Mouse (Mus musculus) forebrain, embryonic 13.5 days (tissue): ENCODE measurements around the gene Tshz2. TPM values are rescaled to one million over a fixed set of nuclear protein-coding genes. Genes with fewer than 3 reads are reported as not detected.
"Not testable (repeated sequence)": the region's sequence is repeated elsewhere in the genome, so short reads cannot be mapped to it uniquely, and the experiment has no call there.

Source experiments
- ATAC-seq: fragments of 200-750 bp; cut with Nextera tagmentation; 2 replicates; pipeline ENCODE4 v1.8.0; 2017
- H3K27ac ChIP-seq: fragments of 300-500 bp; sonication (generic); 2 replicates; pipeline ENCODE4 v1.5.1; 2015; ENCODE audit warnings: inconsistent platforms, mild to moderate bottlenecking, moderate library complexity
- H3K27me3 ChIP-seq: fragments of 300-500 bp; sonication (generic); 2 replicates; pipeline ENCODE4 v1.6.1; 2015; ENCODE audit warnings: mild to moderate bottlenecking, inconsistent platforms
- H3K36me3 ChIP-seq: fragments of 300-500 bp; sonication (generic); 2 replicates; pipeline ENCODE4 v1.6.1; 2015; ENCODE audit warnings: mild to moderate bottlenecking, inconsistent platforms; ENCODE audit not compliant: poor library complexity, severe bottlenecking
- H3K4me1 ChIP-seq: fragments of 300-500 bp; sonication (generic); 2 replicates; pipeline ENCODE4 v1.6.1; 2015; ENCODE audit warnings: inconsistent platforms
- H3K4me2 ChIP-seq: fragments of 300-500 bp; sonication (generic); 2 replicates; pipeline ENCODE4 v1.6.1; 2015; ENCODE audit warnings: inconsistent platforms, mild to moderate bottlenecking, moderate library complexity
- H3K4me3 ChIP-seq: fragments of 300-500 bp; sonication (generic); 2 replicates; pipeline ENCODE4 v1.5.1; 2015; ENCODE audit warnings: mild to moderate bottlenecking, inconsistent platforms
- H3K9ac ChIP-seq: fragments of 300-500 bp; sonication (generic); 2 replicates; pipeline ENCODE4 v1.6.1; 2015; ENCODE audit warnings: mild to moderate bottlenecking, inconsistent platforms
- H3K9me3 ChIP-seq: fragments of 300-500 bp; sonication (generic); replicated peaks from 2 replicates; pipeline ENCODE4 v1.6.1; 2016; ENCODE audit warnings: inconsistent platforms
- WGBS: fragments of 180-500 bp; shearing (Covaris S2); methylation state at CpG from one replicate; pipeline ENCODE4 v1.1.7; 2015; 5-methylcytosine and 5-hydroxymethylcytosine counted together
- polyA plus RNA-seq: library from polyadenylated mRNA; unstranded; fragments of >200 nt; fragmentation: Nextera tagmentation; extraction: Ambion mirVana; gene quantifications from 2 replicates; pipeline ENCODE4 v1.2.1, GENCODE M21; 2015

The Tshz2 gene
- polyA plus RNA-seq, 1 experiment from 2014 or later: 8.7 TPM

- no peak for ATAC-seq
Observed at GRCm38 (mm10) chr2:169775078-169775477, 142.3 kb downstream of the Tshz2 start.

GRCm38 (mm10) chr2:169777242-169777641 is 144.4 kb downstream of the Tshz2 start:
- Histone ChIP-seq H3K4me2 (no peak overlapping the region), H3K9ac (no peak overlapping the region), H3K27me3 (peaks cover 9% of the 10 kb centered on the region; the same call in 1 of the 2 replicates), H3K4me1 (no peaks in the 10 kb centered on the region), H3K36me3 (no peaks in the 10 kb centered on the region), H3K27ac (no peak overlapping the region), H3K4me3 (no peak overlapping the region), H3K9me3 (no peaks in the 10 kb centered on the region)
- WGBS: 66% methylated on average over 4 of the region's 4 CpGs
- ATAC-seq: no peak

More at GRCm38 (mm10) chr2:169775078-169775477, 142.3 kb downstream of the Tshz2 start:
- Histone ChIP-seq H3K4me2 (no peak overlapping the region), H3K27me3 (peaks cover 3% of the 10 kb centered on the region; the same call in 1 of the 2 replicates), H3K36me3 (no peaks in the 10 kb centered on the region), H3K4me1 (no peaks in the 10 kb centered on the region), H3K27ac (no peak overlapping the region), H3K4me3 (no peak overlapping the region), H3K9ac (no peak overlapping the region), H3K9me3 (no peaks in the 10 kb centered on the region)
- 50% methylated on average over 4 of the region's 4 CpGs for WGBS

GRCm38 (mm10) chr2:169777764-169778163 is 145.0 kb downstream of the Tshz2 start:
- Histone ChIP-seq H3K9me3 (no peaks in the 10 kb centered on the region), H3K27ac (no peak overlapping the region), H3K4me1 (no peaks in the 10 kb centered on the region), H3K4me3 (no peak overlapping the region), H3K36me3 (no peaks in the 10 kb centered on the region), H3K27me3 (peaks cover 9% of the 10 kb centered on the region; the same call in 1 of the 2 replicates), H3K4me2 (no peak overlapping the region), H3K9ac (no peak overlapping the region)
- no peak for ATAC-seq
- WGBS: 79% methylated on average over 2 of the region's 2 CpGs

GRCm38 (mm10) chr2:169778740-169779345 is 146.0 kb downstream of the Tshz2 start:
- no peaks in the 10 kb centered on the region for H3K9me3 ChIP-seq
- no peak overlapping the region for H3K27ac ChIP-seq
- no peak overlapping the region for H3K4me2 ChIP-seq
- H3K27me3 ChIP-seq: peaks cover 9% of the 10 kb centered on the region; the same call in 1 of the 2 replicates
- no peak for ATAC-seq
- H3K4me1 ChIP-seq: no peaks in the 10 kb centered on the region
- H3K4me3 ChIP-seq: no peak overlapping the region
- no peak overlapping the region for H3K9ac ChIP-seq
- H3K36me3 ChIP-seq: no peaks in the 10 kb centered on the region
- 90% methylated on average over 6 of the region's 6 CpGs for WGBS

- not testable (repeated sequence) for H3K36me3 ChIP-seq, H3K4me3 ChIP-seq, H3K27me3 ChIP-seq, H3K27ac ChIP-seq, H3K4me2 ChIP-seq, ATAC-seq, H3K9ac ChIP-seq, H3K4me1 ChIP-seq, H3K9me3 ChIP-seq
Observed at GRCm38 (mm10) chr2:169781671-169782070, 148.9 kb downstream of the Tshz2 start.

- no peak overlapping the region for H3K4me3 ChIP-seq
- ATAC-seq: no peak
- H3K4me2 ChIP-seq: no peak overlapping the region
- no peak overlapping the region for H3K27ac ChIP-seq
- H3K27me3 ChIP-seq: peaks cover 9% of the 10 kb centered on the region; the same call in 1 of the 2 replicates
- no peaks in the 10 kb centered on the region for H3K9me3 ChIP-seq
- H3K9ac ChIP-seq: no peak overlapping the region
- WGBS: 83% methylated on average over 26 of the region's 26 CpGs
- H3K4me1 ChIP-seq: 0 out of 2 replicates have a peak, but pooled peaks cover 3% of the 10 kb centered on the region
- H3K36me3 ChIP-seq: no peaks in the 10 kb centered on the region
Observed at GRCm38 (mm10) chr2:169782874-169783680, 150.3 kb downstream of the Tshz2 start.

- no peak overlapping the region for H3K9ac ChIP-seq
- WGBS: 89% methylated on average over 2 of the region's 2 CpGs
- ATAC-seq: no peak
- H3K9me3 ChIP-seq: no peaks in the 10 kb centered on the region
- H3K27ac ChIP-seq: no peak overlapping the region
- H3K4me1 ChIP-seq: 0 out of 2 replicates have a peak, but pooled peaks cover 3% of the 10 kb centered on the region
- no peak overlapping the region for H3K4me2 ChIP-seq
- peaks cover 9% of the 10 kb centered on the region; the same call in 1 of the 2 replicates for H3K27me3 ChIP-seq
- no peaks in the 10 kb centered on the region for H3K36me3 ChIP-seq
- no peak overlapping the region for H3K4me3 ChIP-seq
Observed at GRCm38 (mm10) chr2:169783681-169784033, 150.8 kb downstream of the Tshz2 start.

- Histone ChIP-seq H3K4me1 (peaks cover 17% of the 10 kb centered on the region), H3K9me3 (no peaks in the 10 kb centered on the region), H3K36me3 (no peaks in the 10 kb centered on the region), H3K9ac (no peak overlapping the region), H3K4me3 (no peak overlapping the region), H3K4me2 (no peak overlapping the region), H3K27me3 (peaks cover 15% of the 10 kb centered on the region), H3K27ac (no peak overlapping the region)
- 77% methylated on average over 5 of the region's 5 CpGs for WGBS
- no peak for ATAC-seq
Observed at GRCm38 (mm10) chr2:169787381-169787780, 154.6 kb downstream of the Tshz2 start.

GRCm38 (mm10) chr2:169787906-169788305 is 155.1 kb downstream of the Tshz2 start:
- Histone ChIP-seq H3K4me3 (no peak overlapping the region), H3K9ac (no peak overlapping the region), H3K4me1 (peaks cover 22% of the 10 kb centered on the region), H3K27me3 (peaks cover 15% of the 10 kb centered on the region), H3K9me3 (no peaks in the 10 kb centered on the region), H3K27ac (no peak overlapping the region), H3K36me3 (no peaks in the 10 kb centered on the region), H3K4me2 (no peak overlapping the region)
- 61% methylated on average over 11 of the region's 11 CpGs for WGBS
- ATAC-seq: no peak

- 2% methylated on average over 12 of the region's 12 CpGs for WGBS
- Histone ChIP-seq H3K4me3 (0 out of 2 replicates have a peak overlapping the region, but pooled peaks have one; percentile 15), H3K9ac (peak overlapping the region; percentile 22; the same call in 1 of the 2 replicates), H3K9me3 (no peaks in the 10 kb centered on the region), H3K27ac (peak overlapping the region; percentile 40; the same call in 1 of the 2 replicates), H3K4me1 (peaks cover 22% of the 10 kb centered on the region), H3K36me3 (no peaks in the 10 kb centered on the region), H3K27me3 (peaks cover 35% of the 10 kb centered on the region), H3K4me2 (peak overlapping the region; percentile 55)
- ATAC-seq: peak; percentile 91
Observed at GRCm38 (mm10) chr2:169790439-169791131, 157.8 kb downstream of the Tshz2 start.

- WGBS: 12% methylated on average over 3 of the region's 3 CpGs
- ATAC-seq: no peak
- H3K9ac ChIP-seq: peak overlapping the region; percentile 21; the same call in 1 of the 2 replicates
- peaks cover 48% of the 10 kb centered on the region for H3K27me3 ChIP-seq
- no peaks in the 10 kb centered on the region for H3K36me3 ChIP-seq
- H3K4me3 ChIP-seq: no peak overlapping the region
- H3K4me1 ChIP-seq: peaks cover 22% of the 10 kb centered on the region
- no peak overlapping the region for H3K4me2 ChIP-seq
- no peaks in the 10 kb centered on the region for H3K9me3 ChIP-seq
- no peak overlapping the region for H3K27ac ChIP-seq
Observed at GRCm38 (mm10) chr2:169792706-169793105, 159.9 kb downstream of the Tshz2 start.

- H3K4me3 ChIP-seq: no peak overlapping the region
- H3K36me3 ChIP-seq: no peaks in the 10 kb centered on the region
- no peaks in the 10 kb centered on the region for H3K9me3 ChIP-seq
- no peak overlapping the region for H3K9ac ChIP-seq
- no peaks in the 10 kb centered on the region for H3K4me1 ChIP-seq
- H3K27me3 ChIP-seq: peaks cover 28% of the 10 kb centered on the region
- H3K27ac ChIP-seq: no peak overlapping the region
- 91% methylated on average over 6 of the region's 6 CpGs for WGBS
- ATAC-seq: no peak
- no peak overlapping the region for H3K4me2 ChIP-seq
Observed at GRCm38 (mm10) chr2:169802241-169802640, 169.4 kb downstream of the Tshz2 start.
